Mouse (Mus musculus): ENCODE data around the gene Rgs7. TPM values are rescaled to one million over a fixed set of nuclear protein-coding genes. Genes with fewer than 3 reads are reported as not detected.

The Rgs7 gene
- polyA plus RNA-seq, 1 experiment, result 0.42 TPM

GRCm38 (mm10) chr1:175262341-175262740 lies 230.0 kb downstream of the Rgs7 start:
- TF ChIP-seq POLR2A (IDR thresholded peaks at IDR 0.05; ENCODE audit: low read depth, low read length) (no peak), CTCF (IDR thresholded peaks at IDR 0.05; ENCODE audit: borderline replicate concordance, insufficient read depth, low read length) (no peak)
- no peak overlapping the region for H3K4me3 ChIP-seq (ENCODE audit: insufficient read depth, low read length)
- no peaks in the 10 kb centered on the region for H3K4me1 ChIP-seq (ENCODE audit: control insufficient read depth, insufficient read depth, low read length)
- no peak overlapping the region for H3K27ac ChIP-seq (ENCODE audit: insufficient read depth, low read length)

DNA sequence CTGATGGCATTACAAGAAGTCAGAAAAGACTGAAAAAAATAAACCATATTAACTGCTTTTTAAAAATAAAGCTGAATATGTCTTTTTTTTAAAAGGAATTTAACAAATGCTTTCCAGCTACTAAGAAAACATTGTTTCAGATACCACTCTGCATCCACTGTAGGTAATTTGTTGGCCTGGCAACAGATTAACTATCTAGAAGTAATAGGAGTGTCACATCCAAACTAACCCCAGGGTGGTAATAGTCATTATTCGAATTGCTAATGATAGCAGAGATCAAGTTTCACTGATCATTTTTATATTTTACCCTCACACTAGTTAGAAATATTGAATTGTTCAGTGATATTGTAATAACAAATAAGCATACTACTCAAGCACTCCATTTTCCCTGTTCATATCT lies 232.9 kb downstream of the Rgs7 start:
- TF ChIP-seq POLR2A (IDR thresholded peaks at IDR 0.05; ENCODE audit: low read depth, low read length) (no peak), CTCF (IDR thresholded peaks at IDR 0.05; ENCODE audit: borderline replicate concordance, insufficient read depth, low read length) (no peak)
- Histone ChIP-seq H3K4me3 (ENCODE audit: insufficient read depth, low read length) (no peak overlapping the region), H3K4me1 (ENCODE audit: control insufficient read depth, insufficient read depth, low read length) (no peaks in the 10 kb centered on the region), H3K27ac (ENCODE audit: insufficient read depth, low read length) (no peak overlapping the region)

GRCm38 (mm10) chr1:175255224-175255623 lies 237.1 kb downstream of the Rgs7 start:
- Histone ChIP-seq H3K4me3 (ENCODE audit: insufficient read depth, low read length) (no peak overlapping the region), H3K4me1 (ENCODE audit: control insufficient read depth, insufficient read depth, low read length) (no peaks in the 10 kb centered on the region), H3K27ac (ENCODE audit: insufficient read depth, low read length) (no peak overlapping the region)
- TF ChIP-seq CTCF (IDR thresholded peaks at IDR 0.05; ENCODE audit: borderline replicate concordance, insufficient read depth, low read length) (no peak), POLR2A (IDR thresholded peaks at IDR 0.05; ENCODE audit: low read depth, low read length) (no peak)

DNA sequence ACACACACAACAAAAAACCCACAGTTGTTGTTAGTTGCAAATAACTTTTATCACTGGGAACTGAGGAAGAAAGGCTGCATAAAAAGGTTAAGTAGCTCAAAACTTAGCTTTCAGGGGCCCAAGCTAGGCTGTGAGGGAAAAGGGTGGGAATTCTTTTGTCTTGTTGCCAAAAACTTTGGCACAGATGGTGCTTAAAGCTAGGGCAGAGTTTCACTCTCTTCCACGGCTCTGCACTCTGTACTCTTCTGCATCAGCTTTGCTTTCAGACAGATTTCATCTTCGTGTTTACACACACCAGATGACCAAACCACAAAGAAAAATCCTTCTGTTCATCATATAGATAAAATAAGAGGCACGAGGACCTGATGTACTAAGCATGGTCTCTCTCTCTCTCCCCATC lies 237.6 kb downstream of the Rgs7 start:
- Histone ChIP-seq H3K4me1 (ENCODE audit: control insufficient read depth, insufficient read depth, low read length) (no peaks in the 10 kb centered on the region), H3K27ac (ENCODE audit: insufficient read depth, low read length) (no peak overlapping the region), H3K4me3 (ENCODE audit: insufficient read depth, low read length) (no peak overlapping the region)
- no peak for TF ChIP-seq POLR2A (IDR thresholded peaks at IDR 0.05; ENCODE audit: low read depth, low read length)
- no peak for TF ChIP-seq CTCF (IDR thresholded peaks at IDR 0.05; ENCODE audit: borderline replicate concordance, insufficient read depth, low read length)

- no peaks in the 10 kb centered on the region for H3K4me1 ChIP-seq (ENCODE audit: control insufficient read depth, insufficient read depth, low read length)
- H3K27ac ChIP-seq (ENCODE audit: insufficient read depth, low read length), result no peak overlapping the region
- H3K4me3 ChIP-seq (ENCODE audit: insufficient read depth, low read length), result no peak overlapping the region
- TF ChIP-seq POLR2A (IDR thresholded peaks at IDR 0.05; ENCODE audit: low read depth, low read length), result no peak
- TF ChIP-seq CTCF (IDR thresholded peaks at IDR 0.05; ENCODE audit: borderline replicate concordance, insufficient read depth, low read length), result no peak
Observed at GRCm38 (mm10) chr1:175242135-175242534, 250.2 kb downstream of the Rgs7 start.

DNA sequence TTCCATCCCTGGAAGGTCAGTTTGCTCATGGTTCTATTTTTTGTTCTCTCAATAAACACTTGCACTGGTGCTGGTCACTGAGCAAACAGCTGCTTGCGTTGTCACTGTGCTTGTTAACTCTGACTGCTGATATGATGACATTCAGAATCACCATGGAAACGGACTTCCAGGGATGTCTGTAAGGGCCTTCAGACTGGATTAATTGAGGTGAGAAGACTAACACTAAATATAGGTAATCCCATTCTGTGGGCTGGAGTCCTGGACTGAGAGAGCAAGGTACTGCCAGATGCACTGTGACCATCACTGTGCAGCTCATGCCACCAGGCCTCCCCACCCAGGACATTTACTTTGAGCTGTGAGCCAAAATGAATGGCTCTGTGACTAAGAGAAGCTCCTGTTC lies 252.2 kb downstream of the Rgs7 start:
- Histone ChIP-seq H3K4me3 (ENCODE audit: insufficient read depth, low read length) (no peak overlapping the region), H3K27ac (ENCODE audit: insufficient read depth, low read length) (no peak overlapping the region), H3K4me1 (ENCODE audit: control insufficient read depth, insufficient read depth, low read length) (no peaks in the 10 kb centered on the region)
- TF ChIP-seq POLR2A (IDR thresholded peaks at IDR 0.05; ENCODE audit: low read depth, low read length) (no peak), CTCF (IDR thresholded peaks at IDR 0.05; ENCODE audit: borderline replicate concordance, insufficient read depth, low read length) (no peak)

GRCm38 (mm10) chr1:175221593-175222500 lies 270.5 kb downstream of the Rgs7 start:
- no peak overlapping the region for H3K4me3 ChIP-seq (ENCODE audit: insufficient read depth, low read length)
- H3K4me1 ChIP-seq (ENCODE audit: control insufficient read depth, insufficient read depth, low read length), result no peaks in the 10 kb centered on the region
- no peak for TF ChIP-seq CTCF (IDR thresholded peaks at IDR 0.05; ENCODE audit: borderline replicate concordance, insufficient read depth, low read length)
- no peak for TF ChIP-seq POLR2A (IDR thresholded peaks at IDR 0.05; ENCODE audit: low read depth, low read length)
- no peak overlapping the region for H3K27ac ChIP-seq (ENCODE audit: insufficient read depth, low read length)

DNA sequence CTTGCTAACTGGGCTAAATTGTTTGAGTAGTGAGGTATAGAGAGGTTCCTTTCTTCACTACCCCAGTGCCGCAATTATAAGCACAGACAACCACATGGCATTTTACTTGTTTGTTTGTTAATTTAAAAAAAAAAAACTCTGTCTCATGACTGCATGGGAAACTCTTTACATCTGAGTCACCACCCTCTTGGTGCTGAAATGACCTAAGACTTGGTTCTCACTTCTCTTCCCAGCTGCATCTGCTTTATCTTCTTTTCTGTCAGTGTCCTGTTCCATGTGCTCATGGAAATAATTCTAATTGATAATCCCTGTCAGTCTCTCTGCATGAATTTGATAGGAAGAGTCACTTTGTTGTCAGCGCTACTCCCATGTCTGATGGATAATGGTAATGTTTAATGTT lies 272.7 kb downstream of the Rgs7 start:
- no peaks in the 10 kb centered on the region for H3K4me1 ChIP-seq (ENCODE audit: control insufficient read depth, insufficient read depth, low read length)
- TF ChIP-seq CTCF (IDR thresholded peaks at IDR 0.05; ENCODE audit: borderline replicate concordance, insufficient read depth, low read length) (no peak), POLR2A (IDR thresholded peaks at IDR 0.05; ENCODE audit: low read depth, low read length) (no peak)
- no peak overlapping the region for H3K27ac ChIP-seq (ENCODE audit: insufficient read depth, low read length)

DNA sequence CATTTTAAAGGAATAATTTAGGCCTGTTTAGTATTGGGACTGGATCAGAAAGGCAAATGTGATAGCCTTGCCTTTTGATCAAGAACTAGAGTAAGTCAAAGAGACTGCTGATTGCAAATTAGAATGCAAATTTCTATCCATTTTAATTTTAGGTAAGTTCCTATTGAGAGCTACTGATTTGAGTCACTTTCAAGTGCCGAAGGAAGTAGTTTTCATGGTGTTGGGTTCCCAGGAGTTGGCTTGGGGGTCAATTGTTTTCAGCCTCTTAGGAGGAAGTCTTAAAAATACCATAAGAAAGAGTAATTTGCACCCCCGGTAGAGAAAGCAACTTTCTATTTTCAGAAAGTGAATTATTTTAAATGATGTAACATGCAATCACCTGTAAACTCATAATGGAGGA lies 285.3 kb downstream of the Rgs7 start:
- no peak overlapping the region for H3K27ac ChIP-seq (ENCODE audit: insufficient read depth, low read length)
- no peak overlapping the region for H3K4me3 ChIP-seq (ENCODE audit: insufficient read depth, low read length)
- no peaks in the 10 kb centered on the region for H3K4me1 ChIP-seq (ENCODE audit: control insufficient read depth, insufficient read depth, low read length)
- TF ChIP-seq CTCF (IDR thresholded peaks at IDR 0.05; ENCODE audit: borderline replicate concordance, insufficient read depth, low read length) (no peak), POLR2A (IDR thresholded peaks at IDR 0.05; ENCODE audit: low read depth, low read length) (no peak)

More for the DNA sequence above, 272.7 kb downstream of the Rgs7 start:
- no peak overlapping the region for H3K4me3 ChIP-seq (ENCODE audit: insufficient read depth, low read length)

DNA sequence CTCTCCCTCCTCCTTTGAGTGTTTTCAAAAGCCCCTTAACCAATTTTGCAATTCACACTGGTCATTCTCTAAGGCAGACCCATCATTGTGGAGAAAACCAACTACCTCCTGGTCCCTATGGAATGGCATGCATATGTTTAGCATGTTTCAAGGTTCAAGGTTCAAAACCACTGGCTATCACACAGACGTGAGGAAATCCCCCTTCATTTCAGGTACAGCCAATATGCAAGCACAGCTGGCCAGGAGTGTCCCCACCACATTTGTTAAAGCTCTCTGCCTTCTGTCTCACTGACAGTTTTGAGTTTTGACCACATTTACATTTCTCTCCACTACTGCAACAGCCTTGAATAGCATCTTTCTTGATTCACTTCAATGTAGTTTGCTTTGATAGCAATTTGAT lies 286.7 kb downstream of the Rgs7 start:
- no peaks in the 10 kb centered on the region for H3K4me1 ChIP-seq (ENCODE audit: control insufficient read depth, insufficient read depth, low read length)
- TF ChIP-seq CTCF (IDR thresholded peaks at IDR 0.05; ENCODE audit: borderline replicate concordance, insufficient read depth, low read length) (no peak), POLR2A (IDR thresholded peaks at IDR 0.05; ENCODE audit: low read depth, low read length) (no peak)
- H3K27ac ChIP-seq (ENCODE audit: insufficient read depth, low read length), result no peak overlapping the region
- H3K4me3 ChIP-seq (ENCODE audit: insufficient read depth, low read length), result no peak overlapping the region
